Mouse (Mus musculus): ENCODE measurements around the gene Itk. TPM values are rescaled to one million over a fixed set of nuclear protein-coding genes. Genes with fewer than 3 reads are reported as not detected.
A peak's percentile ranks its signal among the peaks of the same experiment; 100 is the strongest.
"Not testable (repeated sequence)": the region's sequence is repeated elsewhere in the genome, so short reads cannot be mapped to it uniquely, and the experiment has no call there.

The Itk gene
- polyA plus RNA-seq, 2 experiments, result 0.07 TPM; not detected in 1

DNA sequence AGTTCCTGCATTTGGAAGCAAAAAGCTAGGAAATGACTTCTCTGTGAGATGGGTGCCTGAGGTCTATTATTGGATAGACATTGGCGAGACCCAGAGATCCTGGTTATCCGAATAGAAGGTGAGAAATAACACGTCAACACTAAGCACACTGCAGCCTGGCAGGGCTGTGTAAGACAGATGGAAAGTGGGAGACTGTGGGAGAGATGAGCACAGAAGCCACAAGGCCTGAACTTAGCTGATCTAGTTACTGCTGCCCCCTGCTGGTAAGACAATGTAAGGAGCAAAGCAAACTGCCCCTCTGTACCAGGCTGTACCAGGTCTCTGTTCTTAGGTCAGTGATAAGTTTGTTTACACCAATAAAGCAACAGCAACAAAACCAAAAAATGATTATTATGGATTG lies 41.8 kb upstream of the Itk start:
- H3K4me2 ChIP-seq (ENCODE audit: low read depth), result no peak overlapping the region
- H3K4me3 ChIP-seq (ENCODE audit: insufficient read depth in 1 of 2, low read depth in 2 of 2, low read length in 2 of 2), result no peak overlapping the region
- peaks cover 13 to 15% of the 10 kb centered on the region in 2 experiments for H3K4me1 ChIP-seq (replicated peaks; ENCODE audit: control insufficient read depth in 2 of 2, insufficient read depth in 2 of 2, low read length in 1 of 2)
- H3K27me3 ChIP-seq (ENCODE audit: control insufficient read depth, insufficient read depth, low read length), result no peaks in the 10 kb centered on the region
- WGBS (ENCODE audit: insufficient replicate concordance), result 16% methylated on average over 3 of the region's 3 CpGs
- peak; percentile 58; the same call in 1 of the 2 replicates for ATAC-seq (ENCODE audit: insufficient read depth)
- no peaks in the 10 kb centered on the region for H3K9me3 ChIP-seq (ENCODE audit: control insufficient read depth, low read length)
- no peak overlapping the region for H3K27ac ChIP-seq
- TF ChIP-seq EP300 (IDR thresholded peaks at IDR 0.05; ENCODE audit: low read depth) (no peak), CTCF (IDR thresholded peaks at IDR 0.05; ENCODE audit: low read depth) (peak; percentile 93)
- no peak overlapping the region for H3K9ac ChIP-seq (replicated peaks)
- peak in 2 of 3 experiments; percentile 68 to 70 for DNase-seq (ENCODE audit: low read depth in 3 of 3, low spot score in 3 of 3)
- H3K36me3 ChIP-seq (replicated peaks; ENCODE audit: control insufficient read depth, insufficient read depth, low read depth), result no peaks in the 10 kb centered on the region

DNA sequence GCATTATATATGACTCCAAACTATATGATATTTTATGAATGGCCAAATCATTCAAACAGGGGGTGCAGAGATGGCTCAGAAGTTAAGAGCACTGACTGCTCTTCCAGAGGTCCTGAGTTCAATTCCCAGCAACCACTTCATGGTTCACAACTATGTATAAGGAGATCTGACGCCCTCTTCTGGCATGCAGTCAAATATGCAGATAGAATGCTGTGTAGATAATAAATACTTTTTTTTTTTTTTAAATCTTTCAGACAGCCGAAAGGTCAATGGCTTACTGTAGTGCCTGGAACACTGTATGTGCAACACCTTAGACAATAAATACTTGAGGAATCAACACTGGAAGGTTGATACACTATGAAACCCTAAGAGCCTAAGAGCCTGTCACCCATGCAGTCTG lies 40.8 kb upstream of the Itk start:
- DNase-seq (ENCODE audit: low read depth in 3 of 3, low spot score in 3 of 3), result no peak
- WGBS (ENCODE audit: insufficient replicate concordance), result 70% methylated on average over 2 of the region's 2 CpGs

DNA sequence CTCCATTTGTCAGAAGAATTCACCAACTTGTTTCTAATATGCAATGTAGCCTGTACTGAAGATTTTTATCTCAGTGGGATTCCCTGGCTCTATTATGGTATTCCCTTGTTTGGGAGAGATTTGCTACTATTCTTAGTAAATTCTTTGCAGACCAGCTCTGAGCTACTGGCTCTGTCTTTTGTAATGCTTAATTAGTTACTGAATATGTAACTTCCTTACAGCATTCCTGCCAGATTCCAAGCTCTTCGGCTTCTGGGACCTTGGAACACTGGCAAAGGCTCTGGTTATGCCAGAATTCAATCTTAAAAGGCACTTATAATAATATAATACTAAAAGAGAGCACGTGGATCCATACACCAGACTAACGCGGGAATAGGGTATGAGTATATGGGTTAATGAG lies 38.8 kb upstream of the Itk start:
- H3K4me3 ChIP-seq (ENCODE audit: insufficient read depth in 1 of 2, low read depth in 2 of 2, low read length in 2 of 2), result not testable (repeated sequence)

More for the DNA sequence above, 40.8 kb upstream of the Itk start:
- no peaks in the 10 kb centered on the region for H3K27me3 ChIP-seq (ENCODE audit: control insufficient read depth, insufficient read depth, low read length)
- no peaks in the 10 kb centered on the region for H3K9me3 ChIP-seq (ENCODE audit: control insufficient read depth, low read length)
- H3K9ac ChIP-seq (replicated peaks), result no peak overlapping the region
- peaks cover 4 to 6% of the 10 kb centered on the region in 2 experiments for H3K4me1 ChIP-seq (replicated peaks; ENCODE audit: control insufficient read depth in 2 of 2, insufficient read depth in 2 of 2, low read length in 1 of 2)
- H3K27ac ChIP-seq, result no peak overlapping the region
- no peak overlapping the region for H3K4me2 ChIP-seq (ENCODE audit: low read depth)
- no peak overlapping the region for H3K4me3 ChIP-seq (ENCODE audit: insufficient read depth in 1 of 2, low read depth in 2 of 2, low read length in 2 of 2)
- no peak for TF ChIP-seq EP300 (IDR thresholded peaks at IDR 0.05; ENCODE audit: low read depth)
- TF ChIP-seq CTCF (IDR thresholded peaks at IDR 0.05; ENCODE audit: low read depth), result no peak
- no peaks in the 10 kb centered on the region for H3K36me3 ChIP-seq (replicated peaks; ENCODE audit: control insufficient read depth, insufficient read depth, low read depth)
- no peak for ATAC-seq (ENCODE audit: insufficient read depth)

DNA sequence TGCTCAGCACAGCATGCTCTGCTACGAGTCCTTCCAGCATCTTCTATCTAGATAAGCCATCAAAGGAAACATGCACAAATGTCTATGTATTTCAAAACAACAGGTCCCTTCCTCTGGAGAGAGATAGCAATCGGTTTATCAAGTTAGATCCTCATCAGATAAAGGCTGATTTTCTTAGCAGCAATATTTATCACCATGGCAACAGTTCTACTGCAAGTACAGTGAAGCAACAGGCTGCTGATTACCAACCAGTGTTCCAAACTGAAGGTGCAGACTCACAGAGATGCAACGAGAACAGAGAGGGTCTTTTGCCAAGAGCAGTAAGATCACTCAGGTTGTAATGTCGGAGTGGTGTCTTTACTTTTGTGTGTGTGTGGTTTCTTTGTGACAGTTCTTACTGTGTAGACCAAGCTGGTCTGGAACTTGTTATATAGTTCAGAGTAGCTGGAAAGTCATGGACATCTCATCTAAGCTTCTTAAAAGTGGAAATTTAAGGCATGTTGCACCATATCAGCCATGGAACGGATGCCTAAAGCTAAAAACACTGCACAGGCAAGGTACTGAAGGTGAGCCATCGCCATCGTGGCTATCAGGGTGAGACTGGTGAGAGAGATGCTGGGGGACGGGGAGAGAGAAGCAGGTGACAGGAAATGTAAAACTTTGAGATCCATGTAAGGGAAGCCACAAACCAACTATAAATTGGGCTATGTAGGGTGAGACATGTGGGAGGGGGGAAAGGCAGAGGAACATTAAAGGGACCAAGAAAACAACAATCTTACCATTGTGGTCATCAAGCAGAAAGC lies 32.0 kb upstream of the Itk start:
- Histone ChIP-seq H3K4me1 (replicated peaks; ENCODE audit: control insufficient read depth in 2 of 2, insufficient read depth in 2 of 2, low read length in 1 of 2) (no peaks in the 10 kb centered on the region), H3K27me3 (ENCODE audit: control insufficient read depth, insufficient read depth, low read length) (no peaks in the 10 kb centered on the region), H3K4me2 (ENCODE audit: low read depth) (no peak overlapping the region), H3K9ac (replicated peaks) (no peak overlapping the region), H3K27ac (no peak overlapping the region), H3K4me3 (ENCODE audit: insufficient read depth in 1 of 2, low read depth in 2 of 2, low read length in 2 of 2) (no peak overlapping the region), H3K36me3 (replicated peaks; ENCODE audit: control insufficient read depth, insufficient read depth, low read depth) (no peaks in the 10 kb centered on the region), H3K9me3 (ENCODE audit: control insufficient read depth, low read length) (no peaks in the 10 kb centered on the region)
- no peak for TF ChIP-seq CTCF (IDR thresholded peaks at IDR 0.05; ENCODE audit: low read depth)
- no peak for TF ChIP-seq EP300 (IDR thresholded peaks at IDR 0.05; ENCODE audit: low read depth)
- ATAC-seq (ENCODE audit: insufficient read depth) (no peak), DNase-seq (ENCODE audit: low read depth in 3 of 3, low spot score in 3 of 3) (no peak)
- WGBS (ENCODE audit: insufficient replicate concordance), result 48% methylated on average over 8 of the region's 8 CpGs

More for the DNA sequence above, 38.8 kb upstream of the Itk start:
- DNase-seq (ENCODE audit: low read depth in 3 of 3, low spot score in 3 of 3); H3K9ac ChIP-seq (replicated peaks); H3K27ac ChIP-seq; ATAC-seq (ENCODE audit: insufficient read depth); H3K27me3 ChIP-seq (ENCODE audit: control insufficient read depth, insufficient read depth, low read length); H3K9me3 ChIP-seq (ENCODE audit: control insufficient read depth, low read length); H3K4me2 ChIP-seq (ENCODE audit: low read depth); H3K4me1 ChIP-seq (replicated peaks; ENCODE audit: control insufficient read depth in 2 of 2, insufficient read depth in 2 of 2, low read length in 1 of 2); H3K36me3 ChIP-seq (replicated peaks; ENCODE audit: control insufficient read depth, insufficient read depth, low read depth): not testable (repeated sequence)
- WGBS (ENCODE audit: insufficient replicate concordance), result 56% methylated on average over 4 of the region's 4 CpGs

DNA sequence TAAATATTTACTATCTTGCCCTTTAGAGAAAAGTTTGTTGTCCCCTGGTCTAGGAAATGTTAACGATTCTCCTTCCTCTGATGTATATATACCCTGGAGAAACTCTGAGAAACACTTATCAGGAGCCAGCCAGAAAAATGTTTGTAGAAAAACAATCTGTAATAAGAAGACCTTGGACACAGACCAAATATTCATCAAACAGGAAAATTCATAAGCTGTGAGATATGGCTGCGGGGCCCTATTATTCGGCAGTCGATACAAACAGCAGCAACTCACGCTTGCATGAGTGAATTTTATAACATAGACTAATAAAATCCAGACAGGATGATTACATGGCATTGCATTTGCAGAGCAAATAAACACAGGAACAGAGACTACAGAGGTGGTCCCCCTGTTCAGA lies 29.5 kb upstream of the Itk start:
- ATAC-seq (ENCODE audit: insufficient read depth) (no peak), DNase-seq (ENCODE audit: low read depth in 3 of 3, low spot score in 3 of 3) (no peak)
- Histone ChIP-seq H3K9ac (replicated peaks) (no peak overlapping the region), H3K4me1 (replicated peaks; ENCODE audit: control insufficient read depth in 2 of 2, insufficient read depth in 2 of 2, low read length in 1 of 2) (no peaks in the 10 kb centered on the region), H3K27ac (no peak overlapping the region), H3K4me2 (ENCODE audit: low read depth) (no peak overlapping the region), H3K36me3 (replicated peaks; ENCODE audit: control insufficient read depth, insufficient read depth, low read depth) (no peaks in the 10 kb centered on the region), H3K4me3 (ENCODE audit: insufficient read depth in 1 of 2, low read depth in 2 of 2, low read length in 2 of 2) (no peak overlapping the region), H3K27me3 (ENCODE audit: control insufficient read depth, insufficient read depth, low read length) (no peaks in the 10 kb centered on the region), H3K9me3 (ENCODE audit: control insufficient read depth, low read length) (no peaks in the 10 kb centered on the region)
- 66% methylated on average over 5 of the region's 5 CpGs for WGBS (ENCODE audit: insufficient replicate concordance)
- TF ChIP-seq CTCF (IDR thresholded peaks at IDR 0.05; ENCODE audit: low read depth) (no peak), EP300 (IDR thresholded peaks at IDR 0.05; ENCODE audit: low read depth) (no peak)
